Mouse (Mus musculus) left cerebral cortex, postnatal 25 days (tissue): ENCODE data around the gene Gm42669. TPM values are rescaled to one million over a fixed set of nuclear protein-coding genes. Genes with fewer than 3 reads are reported as not detected.

Experiments
- DNase-seq, 2 experiments: peaks; one replicate each; pipeline ENCODE4 v3.0.0; 2022; ENCODE audit warnings: low spot score in 2 of 2, mixed read lengths in 1 of 2
- intact Hi-C: fragments of 180-260 bp; cut with DNase I; formaldehyde crosslinking; loops from one replicate; pipeline ENCODE4 v1.15.1; 2025
- total RNA-seq, 2 experiments: library from RNA; stranded (reverse); gene quantifications; 2 replicates each; pipeline ENCODE4 v1.2.3; 2021

Gm42669 gene
- total RNA-seq, 2 experiments from 2014 or later: 0.37 to 0.69 TPM

DNA sequence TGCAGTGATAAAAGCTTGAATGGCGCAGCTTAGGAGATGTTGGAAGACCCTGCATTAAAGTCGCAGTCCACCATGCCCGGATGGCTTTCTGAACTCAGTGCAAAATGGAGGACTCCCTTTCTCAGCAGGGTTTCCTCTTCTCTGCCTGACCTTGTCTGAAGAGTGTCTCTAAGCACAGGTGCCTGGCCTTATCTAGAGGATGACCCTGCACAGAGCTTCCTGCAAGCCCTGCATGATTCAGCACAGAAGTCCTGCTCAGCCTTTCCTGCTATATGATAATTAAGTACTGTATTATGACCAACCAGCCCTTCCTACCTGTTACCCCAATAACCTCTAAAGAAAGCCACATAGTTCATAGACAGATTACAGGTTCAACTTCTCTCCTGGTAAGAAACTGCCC lies 8.0 kb downstream of the Gm42669 start:
- intact Hi-C loops: no loop called here
- DNase-seq: no peak

DNA sequence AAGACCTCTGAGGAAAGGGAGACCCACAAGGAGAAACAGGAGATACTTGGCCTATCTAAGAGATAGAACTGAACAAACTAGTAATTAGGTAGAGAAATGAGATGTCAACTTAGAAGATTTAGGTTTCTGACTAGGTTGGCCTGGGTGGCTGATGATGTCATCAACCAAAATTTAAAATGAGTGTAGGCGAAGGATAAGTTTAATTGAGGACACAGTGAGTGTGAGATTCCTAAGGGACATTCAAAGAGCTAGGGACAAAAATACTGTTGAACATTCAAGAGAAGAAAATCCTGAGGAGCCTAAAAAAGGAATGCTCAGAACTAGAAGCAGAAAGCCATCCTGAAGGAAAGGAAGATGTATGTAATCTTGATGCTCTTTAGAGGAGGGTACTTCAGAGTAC lies 8.7 kb downstream of the Gm42669 start:
- intact Hi-C loops: no loop called here
- peak in 1 of 2 experiments; percentile 86 for DNase-seq

DNA sequence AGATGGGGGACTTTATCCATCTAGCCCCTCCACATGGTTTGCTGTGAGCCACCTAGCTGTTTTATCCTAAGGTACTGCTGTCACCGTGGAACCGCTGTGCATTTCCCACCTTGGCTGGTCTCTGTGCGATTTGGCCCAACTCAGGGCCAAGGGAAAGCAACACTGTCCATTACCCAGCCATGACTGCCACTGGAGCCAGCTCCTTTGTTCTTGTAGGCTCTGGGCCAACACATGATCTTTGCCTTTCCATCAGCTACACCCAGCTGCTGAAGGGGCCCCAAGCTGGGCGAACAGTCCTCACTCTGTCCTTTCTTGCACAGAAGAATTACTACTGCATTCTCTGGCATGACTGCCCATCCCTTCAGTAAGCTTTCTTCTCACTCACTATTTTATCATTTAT lies 11.2 kb downstream of the Gm42669 start:
- intact Hi-C loops: no loop called here

DNA sequence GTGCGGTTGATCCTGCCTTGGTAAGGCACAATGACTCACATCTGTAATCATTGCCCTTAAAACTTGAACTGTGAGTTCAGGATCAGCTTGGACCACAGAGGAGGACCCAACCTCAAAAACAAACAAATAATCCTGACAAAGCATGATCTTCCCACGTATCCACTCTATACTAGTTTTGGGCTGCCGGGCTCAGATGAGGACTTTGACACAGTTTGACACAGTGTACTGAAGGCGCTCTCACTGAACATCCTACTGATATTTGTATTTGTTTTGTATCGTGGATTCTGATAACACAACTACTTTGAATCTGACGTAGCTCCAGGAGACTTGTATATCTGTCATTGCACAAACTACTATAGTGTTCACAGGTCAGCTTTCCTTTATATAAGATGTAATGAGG lies 14.0 kb downstream of the Gm42669 start:
- no peak for DNase-seq
- intact Hi-C loops: no loop called here

More for the DNA sequence above, 11.2 kb downstream of the Gm42669 start:
- no peak for DNase-seq

DNA sequence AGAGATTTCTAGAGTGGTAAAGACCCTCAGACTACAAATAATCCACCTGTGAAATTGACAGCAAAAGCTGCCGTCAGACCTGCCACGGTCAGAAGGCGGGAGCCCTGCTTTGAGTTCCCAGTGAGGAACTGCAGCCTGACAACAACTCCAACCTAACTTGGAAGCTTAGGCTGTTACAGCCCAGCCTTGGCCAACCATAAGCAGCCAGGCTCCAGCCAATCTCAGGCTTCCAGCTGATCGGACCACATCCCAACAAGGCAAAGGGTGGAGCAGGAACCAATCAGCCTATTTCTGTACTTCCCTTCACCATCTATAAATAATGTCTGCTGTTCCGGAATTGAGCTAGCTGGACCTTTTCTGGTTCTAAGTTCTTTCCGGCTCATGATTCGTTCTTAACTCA lies 14.5 kb downstream of the Gm42669 start:
- DNase-seq: peak; percentile 38 to 86
- intact Hi-C loops: loop anchor here (2.0 kb wide), 1 partner anchor 117 kb away; no protein-coding TSS in a partner anchor

DNA sequence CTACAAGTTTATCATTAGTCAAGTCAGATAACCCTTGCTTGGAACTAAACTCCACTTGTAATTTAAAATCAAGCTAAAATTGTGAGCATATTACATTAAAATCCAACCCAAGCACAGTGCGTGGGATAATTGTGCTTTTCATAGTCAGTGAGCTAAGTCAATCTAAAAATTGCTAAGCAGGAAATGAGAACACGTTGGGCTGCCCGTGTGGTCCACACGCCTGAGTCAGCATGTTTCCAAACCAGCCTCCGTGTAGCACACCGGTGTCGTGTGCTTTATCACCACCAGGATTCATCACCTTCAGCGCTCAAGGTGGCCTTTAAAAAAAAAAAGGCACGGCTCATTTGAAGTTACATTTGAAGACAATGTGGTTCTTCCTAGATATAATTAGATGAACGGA lies 16.9 kb downstream of the Gm42669 start:
- peak; percentile 52 to 89 for DNase-seq
- intact Hi-C loops: no loop called here

DNA sequence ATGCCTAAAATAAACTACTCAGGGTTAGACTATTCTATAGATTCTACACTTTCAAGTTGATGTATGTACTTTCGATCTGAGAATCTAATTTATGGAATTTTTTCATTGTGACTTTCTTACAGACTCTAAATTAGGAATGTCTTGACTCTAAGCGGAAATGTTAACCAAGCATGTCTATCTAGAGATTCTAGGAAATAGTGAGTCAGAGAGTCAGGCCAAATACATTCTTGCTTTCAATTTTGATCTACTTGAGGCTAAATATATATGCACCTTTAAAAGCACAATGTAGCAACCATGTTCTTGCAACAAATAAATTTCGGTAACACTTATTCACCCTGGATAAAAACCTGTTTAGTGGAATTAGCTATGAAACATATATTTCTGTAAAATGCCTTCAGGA lies 21.4 kb downstream of the Gm42669 start:
- intact Hi-C loops: no loop called here
- DNase-seq: no peak

DNA sequence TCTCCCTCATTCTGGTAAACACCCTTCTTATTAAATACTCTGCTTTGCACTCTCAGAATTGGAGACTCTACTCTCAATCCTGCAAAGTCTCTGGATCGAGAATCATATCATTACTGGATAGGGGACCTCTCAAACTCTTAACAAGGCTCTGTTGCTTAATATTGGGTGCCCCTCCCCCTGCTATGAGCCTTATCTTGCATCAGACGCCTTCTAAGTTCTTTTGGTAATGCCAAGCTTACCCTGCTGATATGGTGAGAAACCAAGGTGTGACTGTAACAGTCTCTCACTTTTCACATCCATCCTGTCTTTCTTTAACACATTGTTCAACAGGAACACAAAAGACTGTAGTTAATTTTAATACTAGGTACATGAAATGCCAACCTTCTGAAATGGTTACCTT lies 26.2 kb downstream of the Gm42669 start:
- intact Hi-C loops: no loop called here
- DNase-seq: no peak

DNA sequence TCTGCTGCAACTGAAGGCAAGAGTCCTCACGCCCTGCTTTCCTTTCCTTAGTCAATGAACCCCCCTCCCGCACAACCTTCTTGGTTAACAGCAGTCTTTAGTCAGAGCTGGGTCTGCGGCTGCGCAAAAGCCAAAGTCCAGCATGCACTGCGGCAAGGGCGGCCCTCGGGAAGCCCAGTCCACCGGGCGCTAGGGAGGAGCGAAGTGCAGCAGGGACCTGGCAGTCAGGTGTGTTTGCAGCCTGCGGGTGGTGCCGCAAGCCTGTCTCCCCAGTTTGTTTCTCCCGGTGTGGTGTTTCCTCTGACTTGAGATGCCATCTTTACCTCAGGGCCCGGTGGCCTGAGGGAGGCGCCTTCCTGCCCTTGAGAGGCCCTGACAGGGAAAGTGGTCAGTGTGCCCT lies 27.2 kb downstream of the Gm42669 start, which contains the start of gene 1700028K03Rik:
TSS of gene 1700028K03Rik (plus strand) at position 129 of the 400 bp plus-strand sequence.
- intact Hi-C loops: no loop called here
- no peak for DNase-seq

DNA sequence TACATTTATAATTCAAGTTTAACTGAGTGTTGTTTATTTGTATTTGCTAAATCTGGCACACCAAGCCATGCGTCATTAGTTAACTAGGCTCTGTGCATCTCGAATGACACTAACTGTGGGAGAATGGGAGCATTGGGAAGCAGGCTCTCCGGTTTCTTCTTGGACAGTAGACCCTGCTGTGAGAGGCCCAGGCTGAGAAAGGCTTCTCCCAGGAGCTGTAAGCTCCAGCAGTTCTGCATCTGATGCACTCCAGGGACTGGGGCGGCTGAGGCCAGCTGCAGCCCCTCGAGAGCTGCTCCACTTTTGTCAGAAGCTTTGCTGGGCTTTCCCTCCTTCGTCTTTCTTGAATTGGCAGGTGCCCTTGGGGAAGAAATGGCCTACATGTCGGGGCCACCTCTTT lies 34.3 kb downstream of the Gm42669 start:
- no peak for DNase-seq
- intact Hi-C loops: no loop called here

DNA sequence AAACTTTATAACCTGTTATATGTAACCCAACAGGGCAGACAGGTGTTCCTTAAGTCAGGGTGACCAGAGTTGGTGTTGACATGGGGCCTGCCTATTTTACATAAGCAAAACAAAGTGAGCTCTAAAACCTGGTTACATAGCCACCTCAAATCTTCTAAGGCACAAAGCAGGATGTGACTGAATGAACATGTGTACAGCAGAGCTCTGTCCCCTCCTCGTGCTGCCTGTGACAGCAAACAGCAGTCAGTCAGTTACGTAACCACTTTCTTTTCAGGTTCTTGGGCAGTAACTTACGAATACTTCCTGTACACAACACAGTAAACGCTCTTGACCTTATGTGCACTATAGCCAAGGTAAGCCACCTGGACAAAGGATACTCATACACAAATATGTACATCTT lies 38.5 kb downstream of the Gm42669 start:
- intact Hi-C loops: no loop called here
- no peak for DNase-seq

DNA sequence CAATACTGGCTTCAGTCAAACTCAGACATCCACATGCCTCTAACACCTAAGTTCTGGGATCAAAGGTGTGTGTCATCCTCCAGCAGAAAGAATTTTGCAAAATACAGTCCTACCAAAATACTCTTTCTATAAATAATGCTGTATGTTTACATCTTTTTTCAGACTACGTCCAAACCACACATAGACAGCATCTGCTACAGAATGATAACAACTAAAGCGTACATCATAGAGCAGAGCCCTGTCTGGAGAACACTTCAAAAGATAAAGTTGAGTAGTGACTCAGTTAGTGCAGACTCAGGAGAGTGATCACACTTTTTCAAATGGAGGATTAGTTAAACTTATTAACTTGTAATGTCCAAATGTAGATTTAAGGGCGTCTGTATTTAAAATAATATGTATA lies 40.5 kb downstream of the Gm42669 start:
- no peak for DNase-seq
- intact Hi-C loops: no loop called here

DNA sequence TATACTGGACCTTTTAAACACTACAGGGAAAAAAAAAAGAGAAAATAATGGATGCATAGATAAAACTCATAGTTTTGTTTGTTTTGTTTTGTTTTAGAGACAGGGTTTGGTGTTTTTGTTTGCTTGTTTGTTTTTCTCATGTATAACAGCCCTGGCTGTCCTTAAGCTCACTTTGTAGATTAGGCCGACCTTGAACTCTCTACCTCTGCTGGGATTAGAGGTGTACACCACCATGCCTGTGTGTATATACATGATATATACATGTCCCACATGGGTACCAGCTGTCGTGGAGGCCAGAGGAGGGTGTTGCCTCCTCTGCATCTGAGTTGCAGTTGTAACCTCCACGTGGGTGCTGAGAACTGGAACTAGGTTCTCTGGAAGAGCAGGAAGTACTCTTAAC lies 41.0 kb downstream of the Gm42669 start:
- no peak for DNase-seq
- intact Hi-C loops: no loop called here

DNA sequence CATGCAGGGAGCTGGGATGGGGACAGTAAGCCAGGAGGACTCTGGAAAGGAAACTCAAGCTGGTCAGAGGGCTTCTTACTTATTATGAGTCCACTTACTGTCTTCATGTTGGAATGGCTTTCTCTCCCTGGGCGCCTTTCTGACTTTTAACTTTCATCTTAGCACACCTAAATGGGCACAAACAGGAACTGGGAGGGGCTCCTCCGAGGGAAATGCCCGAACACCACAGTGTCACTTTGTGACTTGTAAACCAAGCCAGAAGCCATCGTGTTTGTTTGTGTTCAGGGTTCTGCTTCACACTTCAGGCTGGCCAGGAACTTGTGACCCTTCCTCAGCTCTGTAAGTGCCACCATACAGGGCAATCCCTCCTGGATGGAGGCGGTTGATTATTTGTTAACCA lies 46.9 kb downstream of the Gm42669 start:
- intact Hi-C loops: no loop called here
- no peak for DNase-seq

DNA sequence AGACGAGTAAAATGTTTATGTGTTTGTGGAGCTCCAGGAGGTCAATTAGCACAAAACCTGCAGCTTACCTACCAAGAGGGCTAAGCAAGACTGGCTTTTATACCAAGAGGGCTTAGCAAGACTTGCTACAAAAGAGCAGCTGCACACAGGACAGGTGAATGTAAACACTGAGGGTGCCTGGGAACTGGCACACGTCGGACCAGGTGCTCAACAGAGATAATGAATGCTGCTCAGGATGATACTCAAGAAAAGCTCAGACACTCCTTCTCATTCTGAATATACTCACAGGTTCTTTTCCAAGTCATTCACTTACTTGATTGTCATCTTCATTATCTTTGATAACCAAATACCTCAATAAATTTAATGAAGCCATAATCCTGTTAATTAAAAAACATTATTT lies 49.5 kb downstream of the Gm42669 start:
- DNase-seq: no peak
- intact Hi-C loops: no loop called here

DNA sequence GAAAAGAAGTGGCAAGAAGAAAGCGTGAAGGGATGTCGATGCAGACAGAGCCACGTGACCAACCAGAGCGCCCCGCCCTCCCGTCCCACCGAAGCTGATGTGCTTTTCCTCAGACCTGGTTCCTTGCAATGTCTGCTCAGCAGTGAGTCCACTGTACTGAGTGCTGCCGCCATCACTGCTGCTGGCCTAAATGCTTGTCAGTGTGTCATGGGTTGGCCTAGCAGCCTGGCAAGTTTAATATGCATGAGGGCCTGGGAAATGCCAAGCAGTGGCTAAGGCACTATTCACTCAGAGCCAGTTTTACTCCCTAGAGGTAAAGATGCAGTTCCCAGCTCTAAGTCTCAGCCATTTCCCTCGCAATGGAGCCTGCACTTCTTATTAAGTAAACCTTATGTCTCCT lies 61.7 kb downstream of the Gm42669 start:
- intact Hi-C loops: no loop called here
- DNase-seq: peak in 1 of 2 experiments; percentile 10

DNA sequence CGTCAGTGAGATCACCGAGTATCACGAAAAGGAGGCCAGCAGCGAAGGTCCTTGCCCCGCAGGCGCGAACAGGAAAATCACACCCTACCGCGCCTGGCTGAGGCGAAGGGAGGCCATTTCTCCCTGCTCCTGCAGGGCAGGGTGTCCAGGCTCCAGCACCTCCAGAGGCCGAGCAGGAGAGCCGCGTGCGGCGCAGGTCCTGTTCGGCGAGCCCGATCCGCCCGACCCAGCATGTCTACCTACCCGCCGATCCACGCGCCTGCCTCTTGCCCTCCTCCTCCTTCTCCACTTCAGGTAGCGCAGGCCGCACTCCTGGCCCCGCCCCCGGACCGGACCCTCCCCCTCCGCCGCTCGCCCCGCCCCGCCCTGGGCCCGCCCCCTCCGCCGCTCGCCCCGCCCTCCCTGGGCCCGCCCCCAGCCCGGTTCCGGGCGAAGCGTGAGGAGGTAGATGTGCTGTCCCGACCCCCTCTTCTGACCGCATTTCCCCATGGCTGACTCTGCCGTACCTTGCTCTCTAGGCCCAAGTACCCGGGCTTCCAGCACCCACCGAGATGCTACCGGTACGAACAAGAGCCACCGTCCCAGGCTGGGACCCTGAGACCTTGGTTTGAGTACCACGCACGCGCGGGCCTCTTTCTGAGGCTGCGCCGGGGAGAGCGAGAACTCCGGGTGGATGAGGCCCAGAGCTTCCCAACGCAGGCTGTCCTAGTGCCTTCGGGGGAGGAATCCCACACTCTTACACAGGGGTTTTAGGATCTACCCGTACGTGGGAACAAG lies 90.1 kb downstream of the Gm42669 start, which contains the start of the genes Rpap2 and Glmn:
TSS of gene Rpap2 (plus strand) at position 73 of the 777 bp plus-strand sequence.
TSS of gene Glmn (minus strand) at position 588 of the 777 bp plus-strand sequence.
- peak; percentile 85 to 89 for DNase-seq
- intact Hi-C loops: loop anchor here (5.0 kb wide), 2 partner anchors 95 to 195 kb away; partner anchors contain the start of gene Ephx4

DNA sequence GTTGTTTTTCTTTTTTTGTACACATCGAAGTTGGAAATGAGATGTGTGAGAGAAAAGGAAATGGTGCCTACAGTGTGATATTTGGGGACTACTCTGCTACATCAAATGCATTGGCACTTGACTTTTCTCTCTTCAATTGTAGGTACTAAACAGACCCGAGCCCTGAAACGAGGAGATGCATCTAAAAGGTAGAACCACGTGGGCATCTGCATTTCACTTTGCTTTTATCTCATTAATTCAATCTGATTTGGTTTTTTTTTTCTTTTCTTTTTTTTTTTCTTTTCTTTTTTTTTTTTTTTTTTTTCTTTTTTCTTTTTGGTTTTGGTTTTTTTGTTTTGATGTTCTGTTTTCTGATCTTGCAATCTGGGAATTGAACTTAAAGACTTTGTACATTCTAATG lies 91.0 kb downstream of the Gm42669 start:
- DNase-seq: no peak
- intact Hi-C loops: loop anchor here (5.0 kb wide), 2 partner anchors 96 to 196 kb away; partner anchors contain the start of gene Ephx4

DNA sequence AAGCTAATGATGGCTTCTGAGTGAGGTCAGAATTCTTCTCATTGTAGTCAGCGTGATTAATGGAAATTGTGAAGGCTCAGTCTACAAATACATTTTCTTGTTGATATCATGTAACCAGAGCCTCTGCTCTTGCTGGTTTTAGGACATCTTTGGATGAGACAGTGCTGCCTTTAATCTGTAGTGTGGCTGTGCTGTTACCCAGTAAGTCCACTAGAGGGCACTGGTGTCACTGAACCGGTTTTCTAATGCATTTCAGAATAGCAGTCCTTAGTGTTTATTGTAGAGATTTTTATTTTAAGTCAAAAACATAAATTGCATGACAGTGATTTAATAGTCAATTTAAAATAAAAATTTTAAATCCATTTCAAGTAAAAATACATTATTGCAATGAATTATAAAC lies 103.8 kb downstream of the Gm42669 start:
- intact Hi-C loops: loop anchor here (1.0 kb wide), 1 partner anchor 280 kb away; no protein-coding TSS in a partner anchor
- peak; percentile 72 to 76 for DNase-seq

DNA sequence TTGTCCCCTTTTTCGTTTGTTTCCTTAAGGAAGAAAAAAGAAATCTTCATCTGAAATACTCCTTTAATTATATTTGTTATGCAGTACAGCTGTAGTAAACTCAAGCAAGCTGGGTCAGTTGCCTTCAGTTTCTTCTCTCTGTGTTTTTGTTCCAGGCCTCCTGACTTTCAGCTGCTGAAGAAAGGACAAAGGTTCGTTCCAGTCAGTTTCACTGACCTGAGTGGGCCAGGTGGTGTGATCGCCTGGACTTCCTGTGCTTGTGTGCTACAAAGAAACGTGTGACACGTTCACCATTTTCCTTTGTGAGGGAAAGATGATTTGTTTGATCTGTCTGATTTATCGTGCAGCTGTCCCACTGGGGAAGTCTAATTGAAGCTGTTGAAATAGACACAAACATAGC lies 110.6 kb downstream of the Gm42669 start:
- intact Hi-C loops: no loop called here
- no peak for DNase-seq

DNA sequence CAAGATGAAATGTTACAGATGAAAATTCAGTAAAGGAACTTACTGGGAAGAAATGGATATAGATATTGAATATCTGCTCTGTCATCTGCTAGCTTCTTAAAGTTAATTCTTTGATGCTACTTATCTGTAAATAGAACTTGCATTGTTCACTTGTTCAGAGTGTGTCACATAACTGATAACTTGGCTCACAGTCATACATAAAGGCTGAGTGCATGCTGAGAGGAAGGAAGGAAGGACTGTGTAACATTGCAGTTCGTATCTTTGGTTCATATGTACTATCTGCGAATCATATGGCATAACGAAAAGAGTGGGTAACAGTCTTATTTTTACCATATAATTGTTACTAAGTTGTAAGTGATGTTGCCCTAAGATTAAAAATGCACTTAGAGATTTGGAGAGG lies 113.9 kb downstream of the Gm42669 start:
- DNase-seq: no peak
- intact Hi-C loops: no loop called here
